Mouse (Mus musculus) layer of hippocampus, postnatal 25 days (tissue): ENCODE data around the gene Olfr211. TPM values are rescaled to one million over a fixed set of nuclear protein-coding genes. Genes with fewer than 3 reads are reported as not detected.
"Not testable (repeated sequence)": the region's sequence is repeated elsewhere in the genome, so short reads cannot be mapped to it uniquely, and the experiment has no call there.

ENCODE experiments used
- DNase-seq, 2 experiments: peaks; one replicate each; pipeline ENCODE4 v3.0.0; 2022; ENCODE audit warnings: mixed read lengths in 2 of 2, low spot score in 1 of 2; ENCODE audit errors: extremely low spot score in 1 of 2
- total RNA-seq, 2 experiments: library from RNA; stranded (reverse); gene quantifications; 2 replicates each; pipeline ENCODE4 v1.2.3; 2021

The Olfr211 gene
- total RNA-seq, result not detected

- no peak for DNase-seq
Observed at GRCm38 (mm10) chr6:116488791-116489190, at the start of gene Olfr211. Olfr211 (plus strand) TSS chr6:116489091.

- no peak for DNase-seq
Observed at GRCm38 (mm10) chr6:116439531-116439930, 49.4 kb upstream of the Olfr211 start.

GRCm38 (mm10) chr6:116440447-116440846, 48.4 kb upstream of the Olfr211 start:
- DNase-seq, result no peak

- DNase-seq, result no peak
Observed at GRCm38 (mm10) chr6:116440849-116441248, 48.0 kb upstream of the Olfr211 start.

GRCm38 (mm10) chr6:116455781-116456180, 33.1 kb upstream of the Olfr211 start:
- no peak for DNase-seq

- DNase-seq, result no peak
Observed at GRCm38 (mm10) chr6:116456482-116456881, 32.4 kb upstream of the Olfr211 start.

- no peak for DNase-seq
Observed at GRCm38 (mm10) chr6:116458728-116459127, 30.2 kb upstream of the Olfr211 start.

GRCm38 (mm10) chr6:116459232-116459631, 29.7 kb upstream of the Olfr211 start:
- DNase-seq, result no peak

GRCm38 (mm10) chr6:116460544-116461283, 28.2 kb upstream of the Olfr211 start, which contains the start of gene Alox5:
Alox5 (minus strand) TSS chr6:116461178.
- no peak for DNase-seq

- no peak for DNase-seq
Observed at GRCm38 (mm10) chr6:116468081-116468480, 20.8 kb upstream of the Olfr211 start.

- DNase-seq, result no peak
Observed at GRCm38 (mm10) chr6:116485081-116485480, 3.8 kb upstream of the Olfr211 start.

GRCm38 (mm10) chr6:116486833-116487232, 2.1 kb upstream of the Olfr211 start:
- DNase-seq, result no peak

- DNase-seq, result no peak
Observed at GRCm38 (mm10) chr6:116493742-116494141, 4.9 kb downstream of the Olfr211 start.

GRCm38 (mm10) chr6:116495960-116496359, 7.1 kb downstream of the Olfr211 start:
- DNase-seq, result no peak

GRCm38 (mm10) chr6:116506302-116507003, 17.6 kb downstream of the Olfr211 start, which contains the start of gene Olfr212:
Olfr212 (plus strand) TSS chr6:116506516.
- not testable (repeated sequence) for DNase-seq

GRCm38 (mm10) chr6:116514832-116515231, 25.9 kb downstream of the Olfr211 start:
- no peak for DNase-seq

GRCm38 (mm10) chr6:116538156-116538555, 49.3 kb downstream of the Olfr211 start, which contains the start of gene Olfr213:
Olfr213 (plus strand) TSS chr6:116538456.
- no peak for DNase-seq

- no peak for DNase-seq
Observed at GRCm38 (mm10) chr6:116542500-116542899, 53.6 kb downstream of the Olfr211 start.
